Mouse (Mus musculus): ENCODE measurements around the gene Cracr2b. TPM values are rescaled to one million over a fixed set of nuclear protein-coding genes. Genes with fewer than 3 reads are reported as not detected.

The Cracr2b gene
- total and polyA plus RNA-seq, 2 experiments from 2014 or later: 5.3 to 5.9 TPM

GRCm38 (mm10) chr7:141447110-141447991 lies 13.5 kb upstream of the Cracr2b start, which contains the start of gene Rplp2:
Gene Rplp2 (plus strand): TSS chr7:141447370.
- Histone ChIP-seq H3K27me3 (ENCODE audit: insufficient read depth, low read length) (no peaks in the 10 kb centered on the region), H3K27ac (ENCODE audit: low read depth, low read length) (peak within 1 kb of the TSS; percentile 93), H3K36me3 (ENCODE audit: insufficient read depth, low read length) (peaks cover 14% of the 10 kb centered on the region), H3K4me3 (ENCODE audit: low read depth, low read length) (peak within 1 kb of the TSS; percentile 54), H3K4me1 (ENCODE audit: insufficient read depth, low read length) (no peaks in the 10 kb centered on the region; the same call in 1 of the 2 replicates), H3K9ac (replicated peaks; ENCODE audit: low read length, poor library complexity, severe bottlenecking) (peak within 1 kb of the TSS; percentile 89), H3K9me3 (ENCODE audit: low read length) (no peaks in the 10 kb centered on the region), H3K4me2 (ENCODE audit: low read depth, low read length, poor library complexity, severe bottlenecking) (peak within 1 kb of the TSS; percentile 64)
- WGBS: under 1% methylated on average over 61 of the region's 63 CpGs
- ATAC-seq (ENCODE audit: low FRiP score) (peak; percentile 91), DNase-seq (ENCODE audit: low spot score) (peak; percentile 98)
- TF ChIP-seq CTCF (IDR thresholded peaks at IDR 0.05): peak; percentile 29; the same call in 1 of the 2 replicates

GRCm38 (mm10) chr7:141451928-141452327 lies 9.0 kb upstream of the Cracr2b start:
- H3K4me1 ChIP-seq (ENCODE audit: insufficient read depth, low read length): peaks cover 5% of the 10 kb centered on the region
- no peak for TF ChIP-seq CTCF (IDR thresholded peaks at IDR 0.05)
- H3K36me3 ChIP-seq (ENCODE audit: insufficient read depth, low read length): peaks cover 14% of the 10 kb centered on the region
- no peak for DNase-seq (ENCODE audit: low spot score)
- no peak overlapping the region for H3K4me3 ChIP-seq (ENCODE audit: low read depth, low read length)
- no peak overlapping the region for H3K4me2 ChIP-seq (ENCODE audit: low read depth, low read length, poor library complexity, severe bottlenecking)
- H3K27me3 ChIP-seq (ENCODE audit: insufficient read depth, low read length): no peaks in the 10 kb centered on the region
- no peak overlapping the region for H3K27ac ChIP-seq (ENCODE audit: low read depth, low read length)
- no peak overlapping the region for H3K9ac ChIP-seq (replicated peaks; ENCODE audit: low read length, poor library complexity, severe bottlenecking)
- no peaks in the 10 kb centered on the region for H3K9me3 ChIP-seq (ENCODE audit: low read length)
- ATAC-seq (ENCODE audit: low FRiP score): no peak

GRCm38 (mm10) chr7:141453636-141454035 lies 7.3 kb upstream of the Cracr2b start:
- Histone ChIP-seq H3K9ac (replicated peaks; ENCODE audit: low read length, poor library complexity, severe bottlenecking) (no peak overlapping the region), H3K4me2 (ENCODE audit: low read depth, low read length, poor library complexity, severe bottlenecking) (no peak overlapping the region), H3K4me1 (ENCODE audit: insufficient read depth, low read length) (peaks cover 5% of the 10 kb centered on the region; the same call in 1 of the 2 replicates), H3K27ac (ENCODE audit: low read depth, low read length) (no peak overlapping the region), H3K9me3 (ENCODE audit: low read length) (no peaks in the 10 kb centered on the region), H3K36me3 (ENCODE audit: insufficient read depth, low read length) (peaks cover 23% of the 10 kb centered on the region), H3K4me3 (ENCODE audit: low read depth, low read length) (no peak overlapping the region), H3K27me3 (ENCODE audit: insufficient read depth, low read length) (no peaks in the 10 kb centered on the region)
- ATAC-seq (ENCODE audit: low FRiP score) (no peak), DNase-seq (ENCODE audit: low spot score) (no peak)
- 75% methylated on average over 2 of the region's 2 CpGs for WGBS
- no peak for TF ChIP-seq CTCF (IDR thresholded peaks at IDR 0.05)

GRCm38 (mm10) chr7:141454967-141455551 lies 5.8 kb upstream of the Cracr2b start, which contains the start of gene Pnpla2:
Gene Pnpla2 (plus strand): TSS chr7:141455198.
- Histone ChIP-seq H3K4me2 (ENCODE audit: low read depth, low read length, poor library complexity, severe bottlenecking) (peak within 1 kb of the TSS; percentile 89), H3K4me1 (ENCODE audit: insufficient read depth, low read length) (peaks cover 5% of the 10 kb centered on the region; the same call in 1 of the 2 replicates), H3K27ac (ENCODE audit: low read depth, low read length) (peak within 1 kb of the TSS; percentile 76), H3K9me3 (ENCODE audit: low read length) (no peaks in the 10 kb centered on the region), H3K4me3 (ENCODE audit: low read depth, low read length) (peak within 1 kb of the TSS; percentile 74), H3K36me3 (ENCODE audit: insufficient read depth, low read length) (peaks cover 35% of the 10 kb centered on the region), H3K9ac (replicated peaks; ENCODE audit: low read length, poor library complexity, severe bottlenecking) (peak within 1 kb of the TSS; percentile 74), H3K27me3 (ENCODE audit: insufficient read depth, low read length) (no peaks in the 10 kb centered on the region)
- peak; percentile 45; the same call in 1 of the 2 replicates for TF ChIP-seq CTCF (IDR thresholded peaks at IDR 0.05)
- DNase-seq (ENCODE audit: low spot score): peak; percentile 91
- peak; percentile 81 for ATAC-seq (ENCODE audit: low FRiP score)
- WGBS: under 1% methylated on average over 42 of the region's 45 CpGs

GRCm38 (mm10) chr7:141455610-141456314 lies 5.1 kb upstream of the Cracr2b start:
- peak overlapping the region; percentile 74 for H3K4me3 ChIP-seq (ENCODE audit: low read depth, low read length)
- DNase-seq (ENCODE audit: low spot score) (peak; percentile 68), ATAC-seq (ENCODE audit: low FRiP score) (peak; percentile 25)
- peak overlapping the region; percentile 76 for H3K27ac ChIP-seq (ENCODE audit: low read depth, low read length)
- TF ChIP-seq CTCF (IDR thresholded peaks at IDR 0.05): no peak
- H3K9me3 ChIP-seq (ENCODE audit: low read length): no peaks in the 10 kb centered on the region
- peaks cover 5% of the 10 kb centered on the region; the same call in 1 of the 2 replicates for H3K4me1 ChIP-seq (ENCODE audit: insufficient read depth, low read length)
- peaks cover 37% of the 10 kb centered on the region for H3K36me3 ChIP-seq (ENCODE audit: insufficient read depth, low read length)
- peak overlapping the region; percentile 89 for H3K4me2 ChIP-seq (ENCODE audit: low read depth, low read length, poor library complexity, severe bottlenecking)
- under 1% methylated on average over 23 of the region's 23 CpGs for WGBS
- peak overlapping the region; percentile 74 for H3K9ac ChIP-seq (replicated peaks; ENCODE audit: low read length, poor library complexity, severe bottlenecking)
- H3K27me3 ChIP-seq (ENCODE audit: insufficient read depth, low read length): peaks cover 3% of the 10 kb centered on the region; the same call in 1 of the 2 replicates
